Mouse (Mus musculus) lung, postnatal 4 days (tissue): ENCODE results near the gene Pld5.
A peak's percentile ranks its signal among the peaks of the same experiment; 100 is the strongest.

Experiments used
- DNase-seq, 2 experiments: peaks; one replicate each; pipeline ENCODE4 v3.0.0; 2021

The Pld5 gene

GRCm38 (mm10) chr1:176167114-176167513, 108.0 kb downstream of the Pld5 start:
- DNase-seq = no peak

GRCm38 (mm10) chr1:176145306-176145705, 129.8 kb downstream of the Pld5 start:
- DNase-seq = no peak

DNA sequence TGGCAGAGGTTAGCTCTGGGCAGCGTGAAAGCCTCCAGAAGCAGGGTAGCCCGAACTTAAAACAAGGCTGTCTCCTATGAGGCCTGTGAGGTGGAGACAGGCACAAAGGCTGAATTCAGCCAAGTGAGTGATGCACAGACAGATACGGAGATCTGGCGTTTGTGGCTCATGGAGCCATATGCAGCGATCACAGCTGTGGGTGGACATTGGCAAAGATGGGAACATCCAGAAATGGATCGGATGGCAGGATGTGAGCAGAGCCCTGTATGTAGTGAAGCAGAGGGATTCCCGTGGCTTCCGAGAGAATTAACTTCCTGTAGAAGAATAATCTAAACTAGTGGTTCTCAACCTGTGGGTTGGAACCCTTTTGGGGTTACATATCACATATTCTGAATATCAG, 140.7 kb downstream of the Pld5 start:
- DNase-seq = no peak

DNA sequence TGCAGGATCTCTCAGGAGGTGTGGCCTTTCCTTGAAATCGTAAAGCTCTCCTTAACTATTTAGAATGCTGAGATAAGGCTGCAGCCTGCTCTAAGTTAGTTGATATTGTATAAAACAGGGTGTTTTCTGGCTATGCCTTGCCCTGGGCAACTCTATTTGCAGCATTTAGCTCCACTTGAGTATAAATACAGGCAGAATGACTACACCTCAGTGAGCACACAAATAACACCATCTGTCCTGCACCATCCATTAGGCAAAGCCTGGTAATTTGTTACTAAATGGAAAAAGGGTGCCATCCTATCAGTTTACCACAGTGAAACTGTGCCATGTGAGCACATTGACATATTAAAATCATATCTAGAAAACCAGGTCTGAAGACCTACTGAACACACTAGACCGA, 149.3 kb downstream of the Pld5 start:
- DNase-seq = no peak

DNA sequence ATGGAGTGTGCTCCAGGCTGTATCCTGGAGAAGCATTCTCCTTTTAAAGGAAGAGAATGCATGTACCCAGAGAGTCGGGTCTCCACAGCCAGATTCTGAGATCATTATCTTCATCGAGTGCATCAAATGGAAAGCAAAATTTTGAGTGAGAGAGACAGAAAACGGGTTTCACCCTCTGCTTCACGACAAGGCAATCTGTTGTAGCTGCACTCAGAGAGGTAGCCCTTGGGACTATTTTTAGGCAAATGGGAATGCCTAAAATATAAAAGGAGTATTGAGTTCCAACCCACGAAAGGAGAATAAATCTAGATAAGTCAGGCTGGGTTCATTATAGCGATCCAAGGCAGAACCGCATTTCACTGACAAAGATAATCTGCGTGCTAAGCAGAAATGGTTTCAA, 150.7 kb downstream of the Pld5 start:
- DNase-seq = no peak

DNA sequence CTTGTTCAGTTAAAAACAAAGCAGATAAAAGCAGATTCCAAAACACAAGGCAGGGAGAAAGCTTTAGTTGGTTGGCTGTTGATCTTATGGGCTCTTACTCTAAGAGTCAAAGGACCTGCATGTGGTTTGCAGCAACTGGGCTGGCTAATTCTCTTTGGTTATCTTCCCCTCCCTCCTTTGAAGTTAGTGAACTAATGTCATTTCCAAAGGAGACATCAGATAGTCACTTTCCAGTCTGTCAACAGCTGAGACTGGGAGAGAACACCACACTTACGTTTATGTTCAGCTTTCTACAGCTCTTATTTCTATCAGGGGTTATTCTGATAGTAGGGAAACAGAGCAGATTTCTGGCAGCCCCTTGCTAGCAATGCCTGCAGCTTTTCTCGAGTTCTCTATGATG, 151.3 kb downstream of the Pld5 start:
- DNase-seq = no peak

- DNase-seq = no peak
Measured at GRCm38 (mm10) chr1:176115604-176116003, 159.5 kb downstream of the Pld5 start.

DNA sequence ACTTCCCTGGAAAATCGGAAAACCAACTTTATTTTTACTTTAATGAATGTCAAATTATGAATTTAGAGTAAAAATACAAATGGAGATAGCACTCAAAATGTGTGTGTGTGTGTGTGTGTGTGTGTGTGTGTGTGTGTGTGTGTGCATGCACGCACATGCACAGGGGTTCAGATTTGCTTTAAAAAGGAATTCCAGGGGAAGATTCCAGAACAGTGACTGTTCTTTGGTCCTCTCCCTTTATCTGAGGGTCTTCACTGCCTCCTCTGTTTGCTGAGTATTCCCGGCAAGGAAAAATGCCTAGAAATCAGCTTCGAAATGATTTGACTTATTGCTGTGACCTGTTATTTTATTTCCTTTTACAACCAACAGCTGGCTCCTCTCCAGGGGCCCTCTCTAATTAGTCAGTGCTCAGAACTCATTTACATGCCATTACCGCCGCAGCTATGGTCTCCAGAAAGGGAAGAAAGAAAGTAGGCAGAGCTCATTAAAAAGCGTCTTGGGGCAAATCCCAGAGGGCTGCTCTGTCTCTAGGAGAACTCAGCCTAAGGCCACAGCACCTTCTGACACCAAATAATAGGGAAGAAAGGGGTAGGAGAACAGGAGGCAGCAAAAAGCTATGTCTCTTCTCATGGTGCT, 176.3 kb downstream of the Pld5 start:
- no peak for DNase-seq

GRCm38 (mm10) chr1:176092119-176092518, 183.0 kb downstream of the Pld5 start:
- DNase-seq = no peak

GRCm38 (mm10) chr1:176089382-176089781, 185.7 kb downstream of the Pld5 start:
- DNase-seq = no peak

DNA sequence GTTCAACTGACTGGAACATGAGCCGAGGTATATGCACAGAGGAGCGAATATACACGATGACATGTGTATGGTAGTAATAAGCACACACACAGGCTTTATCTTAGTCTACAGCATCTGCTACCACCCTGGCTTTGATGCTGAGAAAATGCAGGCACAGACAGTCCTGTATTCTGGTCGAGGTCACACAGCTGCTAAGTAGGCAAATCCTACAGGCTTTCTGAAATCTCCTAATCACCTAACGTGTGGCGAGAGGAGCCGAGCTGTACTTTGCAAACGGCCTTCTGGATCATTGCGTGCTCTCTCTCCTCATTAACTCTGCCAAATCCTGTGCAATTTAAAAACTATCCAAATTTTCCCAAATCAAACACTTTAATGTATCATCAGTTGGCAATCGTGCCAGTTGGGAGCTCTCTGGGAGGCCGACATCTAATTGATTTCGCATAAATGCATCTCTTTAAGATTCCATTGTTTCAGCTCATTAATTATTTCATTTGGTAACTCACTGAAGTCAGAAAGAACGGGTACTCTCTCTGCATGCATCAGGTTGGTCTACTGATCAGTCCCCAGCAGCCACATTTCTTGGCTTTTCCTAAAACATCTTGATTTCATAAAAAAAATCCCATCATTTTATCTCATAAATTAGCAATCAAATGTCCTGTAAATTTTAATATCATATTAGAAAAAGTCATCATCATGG, 189.0 kb downstream of the Pld5 start:
- DNase-seq = no peak

DNA sequence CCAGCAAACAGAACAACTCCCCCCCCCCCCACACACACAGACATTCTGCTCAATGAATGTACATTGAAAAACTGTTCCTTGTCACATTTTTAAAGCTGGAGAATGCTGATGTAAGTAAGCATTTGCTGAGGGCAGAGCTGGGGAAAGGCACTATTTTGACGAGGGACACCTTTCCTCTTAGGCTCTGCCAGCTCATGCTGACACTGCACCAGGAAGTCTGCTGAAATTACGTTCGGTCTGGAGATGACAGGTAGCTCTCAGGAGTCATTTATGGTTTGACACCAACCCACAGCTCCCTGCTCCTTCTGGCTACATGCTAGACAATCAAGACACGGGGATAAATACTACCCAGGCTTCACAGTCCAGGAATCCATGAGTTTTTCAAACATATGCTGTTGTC, 192.8 kb downstream of the Pld5 start:
- no peak for DNase-seq

- no peak for DNase-seq
Measured at GRCm38 (mm10) chr1:176080969-176081368, 194.1 kb downstream of the Pld5 start.

GRCm38 (mm10) chr1:176078410-176078809, 196.7 kb downstream of the Pld5 start:
- no peak for DNase-seq

DNA sequence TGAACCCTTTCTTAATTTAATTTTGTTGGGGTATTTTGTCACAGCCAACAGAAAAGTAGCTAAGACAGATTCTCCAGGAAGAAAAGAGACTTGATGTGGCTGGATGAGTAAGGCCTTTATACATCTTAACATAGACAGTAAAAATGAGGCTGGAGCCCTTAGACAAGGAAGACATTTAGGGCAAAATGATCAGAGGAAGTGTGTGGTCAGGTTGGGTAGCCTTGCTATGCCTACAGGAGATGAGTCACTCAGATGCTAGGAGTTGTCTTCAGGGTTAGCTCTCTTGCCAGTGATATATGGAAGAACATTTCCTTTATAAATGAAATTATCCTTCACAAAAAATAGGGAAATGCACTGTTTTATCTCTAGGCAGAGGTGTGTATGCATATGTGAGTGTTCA, 198.3 kb downstream of the Pld5 start:
- no peak for DNase-seq

GRCm38 (mm10) chr1:176075810-176076209, 199.3 kb downstream of the Pld5 start:
- no peak for DNase-seq

DNA sequence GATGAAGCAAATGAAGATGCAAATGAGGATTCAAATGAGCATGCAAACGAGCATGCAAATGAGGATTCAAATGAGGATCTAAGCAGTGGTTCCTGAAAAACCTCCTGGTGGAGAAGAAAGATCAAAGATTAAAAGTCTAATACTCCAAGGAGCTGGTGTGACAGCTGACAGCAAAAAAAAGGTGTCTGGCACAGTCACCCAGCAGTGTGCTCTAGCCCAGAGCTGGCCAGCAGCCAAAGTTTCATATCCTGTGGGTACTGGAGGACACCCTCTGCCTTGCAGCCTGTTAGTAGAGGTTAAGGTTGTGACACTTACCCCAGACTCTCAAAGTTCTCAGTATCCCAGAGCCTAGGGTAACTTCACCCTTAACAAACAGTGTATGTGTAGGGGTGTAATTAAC, 199.7 kb downstream of the Pld5 start:
- peak; percentile 49 to 68 for DNase-seq

DNA sequence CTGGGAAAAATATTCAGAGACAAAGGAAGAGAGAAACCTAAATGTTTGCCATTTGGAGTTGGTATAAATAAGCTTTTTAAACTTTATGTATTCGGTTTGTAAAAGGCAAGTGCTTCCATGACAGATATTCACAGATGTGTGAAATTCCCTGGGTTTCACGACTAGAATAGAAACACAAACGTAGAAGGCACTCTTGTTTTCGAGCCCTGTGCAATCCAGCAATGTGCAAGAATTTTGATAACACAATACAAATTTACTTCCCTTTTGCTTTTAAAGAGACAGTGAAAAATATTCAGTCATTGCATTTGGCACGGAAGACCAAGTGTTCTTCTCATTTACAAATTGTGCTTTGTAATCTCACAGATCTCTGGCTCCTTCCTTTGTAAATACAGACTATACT, 200.6 kb downstream of the Pld5 start:
- DNase-seq = no peak

DNA sequence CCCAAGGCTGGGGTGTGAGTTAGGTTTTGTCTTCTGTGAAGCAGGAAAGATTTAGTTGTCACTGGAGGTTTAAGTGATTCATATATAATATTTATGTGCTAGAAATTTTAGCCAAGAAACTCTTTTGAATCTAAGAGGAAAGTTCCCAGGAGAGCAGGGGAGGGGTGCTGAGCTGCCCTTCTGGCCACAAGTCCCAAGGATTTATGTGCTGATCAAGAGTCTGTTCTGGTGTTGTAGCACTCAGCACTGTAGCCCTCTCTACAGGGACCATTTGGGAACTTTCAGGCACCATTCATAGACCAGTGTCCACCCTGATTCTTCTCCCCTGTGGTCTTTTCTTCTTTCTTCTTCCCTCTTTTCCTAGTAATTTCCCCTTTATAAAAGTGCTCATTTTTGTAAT, 209.8 kb downstream of the Pld5 start:
- DNase-seq = no peak

DNA sequence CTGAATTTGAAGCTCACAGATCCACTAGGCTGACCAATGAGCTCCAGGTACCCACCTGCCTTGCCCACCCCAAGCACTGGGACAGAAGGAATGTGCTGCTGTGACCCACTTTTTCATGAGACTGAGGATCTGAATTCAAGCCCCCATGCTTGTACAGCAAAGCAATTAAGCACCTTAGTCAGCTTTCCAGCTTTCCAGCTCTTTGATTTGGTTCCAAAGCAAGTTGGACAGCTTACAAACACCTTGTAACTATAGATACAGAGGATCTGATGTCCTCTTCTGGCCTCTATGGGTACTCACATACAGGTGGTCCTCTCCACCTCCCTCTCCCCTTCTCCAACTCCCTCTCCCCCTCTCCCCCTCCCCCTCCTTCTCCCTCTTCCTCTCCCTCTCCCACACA, 210.6 kb downstream of the Pld5 start:
- no peak for DNase-seq

- no peak for DNase-seq
Measured at GRCm38 (mm10) chr1:176053653-176054052, 221.5 kb downstream of the Pld5 start.

DNA sequence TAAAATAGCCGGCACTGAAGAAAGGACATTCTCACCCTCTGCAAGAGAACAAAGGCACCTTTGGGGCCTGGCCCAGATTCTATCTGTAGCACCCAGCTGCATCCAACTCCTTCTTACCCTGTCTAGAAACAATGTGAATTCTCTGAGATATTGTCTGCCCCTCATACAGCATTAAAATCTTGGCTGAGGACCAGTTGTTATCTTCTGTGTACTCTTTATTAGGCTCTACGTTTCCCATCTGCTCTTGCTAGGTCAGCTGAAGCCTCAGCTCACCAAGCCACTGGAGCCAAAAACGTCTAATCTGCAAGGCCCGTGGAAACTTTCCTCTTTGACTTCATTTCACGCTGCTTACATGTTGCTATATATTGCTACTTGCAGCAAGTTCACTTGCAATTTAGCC, 228.1 kb downstream of the Pld5 start:
- DNase-seq = no peak

DNA sequence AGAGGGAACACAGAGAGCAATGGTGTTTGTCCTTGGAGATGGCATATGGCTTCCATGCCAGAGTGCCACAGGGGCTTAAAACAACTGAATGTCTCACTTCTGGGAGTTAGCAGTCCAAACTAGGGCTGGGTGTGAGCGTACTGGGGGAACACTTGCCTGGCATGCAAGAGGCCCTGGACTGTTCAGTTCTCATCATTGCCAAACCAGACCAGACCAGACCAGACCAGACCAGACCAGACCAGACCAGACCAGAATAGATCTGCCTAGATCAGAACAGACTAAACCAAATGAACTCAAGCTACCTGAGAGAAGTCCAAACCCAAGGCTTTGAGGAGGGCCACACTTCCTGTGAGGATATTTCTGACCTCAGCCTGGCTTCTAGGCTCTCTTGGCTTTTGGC, 228.7 kb downstream of the Pld5 start:
- no peak for DNase-seq

DNA sequence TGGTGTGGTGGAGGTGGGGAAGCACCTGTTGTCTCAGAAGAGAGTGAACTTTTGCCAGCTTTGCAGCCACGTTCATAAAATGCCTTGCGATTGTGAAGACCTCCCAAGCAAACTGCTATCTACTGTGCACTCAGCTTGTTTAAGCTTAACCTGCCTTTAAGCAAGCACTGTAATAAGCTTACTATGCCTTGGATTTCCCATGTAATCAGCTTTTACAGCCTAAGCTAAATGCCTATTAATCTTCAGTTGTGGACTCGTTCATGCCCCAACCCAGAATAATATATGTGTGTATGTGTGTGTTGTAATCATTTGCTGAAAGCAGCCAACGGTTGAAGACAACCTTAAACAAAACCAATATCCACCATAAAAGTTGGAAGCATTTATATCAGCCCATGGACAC, 232.1 kb downstream of the Pld5 start:
- DNase-seq = no peak

DNA sequence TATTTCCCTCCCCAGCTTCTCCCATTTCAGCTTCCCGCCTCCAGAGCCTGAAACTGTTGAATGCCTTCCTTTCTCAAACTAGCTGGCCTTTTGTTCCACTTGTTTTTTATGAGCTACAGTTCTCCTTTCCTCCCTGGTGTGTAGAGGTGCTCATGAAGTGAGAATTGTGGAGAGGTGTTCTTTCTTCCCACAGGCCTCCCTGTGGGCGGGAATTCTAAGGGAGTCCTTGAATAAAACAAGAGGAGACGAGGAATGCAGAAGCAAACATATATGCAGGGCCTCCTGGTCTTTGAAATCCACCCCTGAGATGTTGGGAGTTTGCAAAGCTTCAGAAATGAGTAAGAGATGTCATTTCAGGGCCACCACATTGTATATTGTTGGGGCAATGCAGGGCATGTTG, 235.2 kb downstream of the Pld5 start:
- no peak for DNase-seq
